Mouse (Mus musculus) left cerebral cortex, postnatal 14 days (tissue): ENCODE results near the gene Itpripl1. TPM values are rescaled to one million over a fixed set of nuclear protein-coding genes. Genes with fewer than 3 reads are reported as not detected.
"Not testable (repeated sequence)": the region's sequence is repeated elsewhere in the genome, so short reads cannot be mapped to it uniquely, and the experiment has no call there.

Experiments used
- DNase-seq, 2 experiments: peaks; one replicate each; pipeline ENCODE4 v3.0.0; 2021 to 2022; ENCODE audit warnings: low spot score in 2 of 2, mixed read lengths in 1 of 2
- intact Hi-C: fragments of 180-260 bp; cut with DNase I; formaldehyde crosslinking; loops from one replicate; pipeline ENCODE4 v1.15.1; 2025
- long read RNA-seq, 2 experiments: library from polyadenylated mRNA; stranded (forward); transcript quantifications; one replicate each; pipeline ENCODE4 v2.0.0; 2021
- total RNA-seq, 2 experiments: library from RNA; stranded (reverse); gene quantifications; 2 replicates each; pipeline ENCODE4 v1.2.3; 2021

The Itpripl1 gene
- total RNA-seq: 1 to 10 TPM; 3.3 to 4.4 TPM
- long read RNA-seq, experiment 1, partial matches to known transcripts: 0 of 1 reads
- long read RNA-seq, experiment 1, other reads (novel, unspliced or antisense): 0 of 1 reads
- long read RNA-seq, experiment 2, partial matches to known transcripts: 0 of 2 reads
- long read RNA-seq, experiment 2, other reads (novel, unspliced or antisense): 0 of 2 reads

GRCm38 (mm10) chr2:127143158-127144063 lies at the start of gene Itpripl1:
Gene Itpripl1 (minus strand): TSS chr2:127143442.
- intact Hi-C loops: no loop called here
- DNase-seq: peak in 1 of 2 experiments; percentile 45

GRCm38 (mm10) chr2:127189574-127189973 lies 46.3 kb upstream of the Itpripl1 start:
- no peak for DNase-seq
- intact Hi-C loops: no loop called here

- intact Hi-C loops: no loop called here
- peak; percentile 83 to 94 for DNase-seq
Observed at GRCm38 (mm10) chr2:127182598-127183381, 39.5 kb upstream of the Itpripl1 start.

GRCm38 (mm10) chr2:127166261-127166660 lies 23.0 kb upstream of the Itpripl1 start:
- DNase-seq: peak; percentile 36 to 74
- intact Hi-C loops: loop anchor here (1.0 kb wide), 1 partner anchor 39 kb away; no protein-coding TSS in a partner anchor

GRCm38 (mm10) chr2:127165675-127166074 lies 22.4 kb upstream of the Itpripl1 start:
- DNase-seq: no peak
- intact Hi-C loops: loop anchor here (1.0 kb wide), 1 partner anchor 40 kb away; no protein-coding TSS in a partner anchor

GRCm38 (mm10) chr2:127145699-127146098 lies 2.5 kb upstream of the Itpripl1 start:
- no peak for DNase-seq
- intact Hi-C loops: no loop called here

- no peak for DNase-seq
- intact Hi-C loops: no loop called here
Observed at GRCm38 (mm10) chr2:127142577-127143157, 575 bp downstream of the Itpripl1 start.

- DNase-seq: no peak
- intact Hi-C loops: no loop called here
Observed at GRCm38 (mm10) chr2:127142031-127142430, 1.2 kb downstream of the Itpripl1 start.

GRCm38 (mm10) chr2:127140011-127140410 lies 3.2 kb downstream of the Itpripl1 start:
- peak in 1 of 2 experiments; percentile 36 for DNase-seq
- intact Hi-C loops: no loop called here

GRCm38 (mm10) chr2:127139605-127140004 lies 3.6 kb downstream of the Itpripl1 start:
- intact Hi-C loops: no loop called here
- no peak for DNase-seq

GRCm38 (mm10) chr2:127139094-127139493 lies 4.1 kb downstream of the Itpripl1 start:
- intact Hi-C loops: no loop called here
- DNase-seq: no peak

- no peak for DNase-seq
- intact Hi-C loops: no loop called here
Observed at GRCm38 (mm10) chr2:127138449-127138848, 4.8 kb downstream of the Itpripl1 start.

- no peak for DNase-seq
Observed at GRCm38 (mm10) chr2:127137838-127138420, 5.3 kb downstream of the Itpripl1 start.

GRCm38 (mm10) chr2:127136979-127137378 lies 6.3 kb downstream of the Itpripl1 start:
- DNase-seq: peak; percentile 23 to 49
- intact Hi-C loops: no loop called here

More at GRCm38 (mm10) chr2:127137838-127138420, 5.3 kb downstream of the Itpripl1 start:
- intact Hi-C loops: no loop called here

GRCm38 (mm10) chr2:127135255-127135654 lies 8.0 kb downstream of the Itpripl1 start:
- intact Hi-C loops: not testable (repeated sequence)

GRCm38 (mm10) chr2:127133621-127134461 lies 9.4 kb downstream of the Itpripl1 start, which contains the start of gene Ncaph:
Gene Ncaph (minus strand): TSS chr2:127133954.
- peak; percentile 87 to 92 for DNase-seq
- intact Hi-C loops: no loop called here

More at GRCm38 (mm10) chr2:127135255-127135654, 8.0 kb downstream of the Itpripl1 start:
- DNase-seq: not testable (repeated sequence)

- DNase-seq: no peak
- intact Hi-C loops: no loop called here
Observed at GRCm38 (mm10) chr2:127131353-127131752, 11.9 kb downstream of the Itpripl1 start.

- DNase-seq: no peak
- intact Hi-C loops: no loop called here
Observed at GRCm38 (mm10) chr2:127128926-127129325, 14.3 kb downstream of the Itpripl1 start.
